Comparison of ENCODE assay signal across 23 mouse cellular contexts in the genomic region with DNA sequence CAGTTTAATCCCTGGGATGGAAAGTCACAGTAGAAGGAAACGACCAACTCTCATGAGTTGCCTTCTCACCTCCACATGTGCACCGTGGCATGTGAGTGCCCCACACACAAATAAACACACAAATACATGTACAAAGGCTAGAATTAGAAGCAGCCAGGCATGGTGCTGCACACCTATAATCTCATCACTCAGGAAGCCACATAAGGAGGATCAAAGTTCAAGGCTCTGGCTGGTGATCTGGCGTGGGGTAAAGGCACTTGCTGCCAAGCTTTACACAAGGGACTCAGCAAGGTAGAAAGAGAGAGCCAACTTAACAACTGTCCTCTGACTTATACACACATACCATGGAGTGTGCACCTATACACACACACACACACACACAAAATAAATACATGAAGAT.
"Had no signal": no experiment of that assay in that cellular context is flagged by ENCODE, and none has a peak within 500 bp of the region (broad histone marks: within the 10 kb centered on the region; RNA-seq: fewer than 3 reads in every experiment).

No protein-coding gene starts in this region.

- H3K9me3 ChIP-seq: heart, embryonic 13.5 days; heart, embryonic 15.5 days; hindbrain, embryonic 13.5 days; hindbrain, embryonic 15.5 days; limb, embryonic 13.5 days; limb, embryonic 15.5 days; liver, embryonic 12.5 days had no signal

- H3K4me2 ChIP-seq: heart, embryonic 11.5 days; heart, embryonic 13.5 days; heart, embryonic 15.5 days; hindbrain, embryonic 13.5 days; hindbrain, embryonic 15.5 days; limb, embryonic 13.5 days; limb, embryonic 15.5 days; liver, embryonic 12.5 days had no signal

- H3K36me3 ChIP-seq: heart, embryonic 15.5 days; hindbrain, embryonic 15.5 days; liver, embryonic 12.5 days had no signal

- DNase-seq: forebrain, postnatal 0 days; gastrocnemius, postnatal 14 days; gastrocnemius, postnatal 36 days; heart, adult 11 months; heart, adult 2 months; heart, postnatal 14 days; heart, postnatal 36 days; kidney, adult 18-20 months; kidney, postnatal 10 days; layer of hippocampus, adult 9-11 months; layer of hippocampus, postnatal 36 days; left cerebral cortex, postnatal 4 days had no signal

- H3K27me3 ChIP-seq: heart, embryonic 13.5 days; heart, embryonic 15.5 days; hindbrain, embryonic 13.5 days; hindbrain, embryonic 15.5 days; limb, embryonic 13.5 days; limb, embryonic 15.5 days; liver, embryonic 12.5 days had no signal

- H3K4me3 ChIP-seq: heart, adult 2 months; heart, embryonic 13.5 days; heart, embryonic 15.5 days; hindbrain, embryonic 13.5 days; hindbrain, embryonic 15.5 days; limb, embryonic 13.5 days; limb, embryonic 15.5 days; liver, embryonic 12.5 days had no signal

- H3K9ac ChIP-seq: forebrain, postnatal 0 days; heart, embryonic 15.5 days; hindbrain, embryonic 13.5 days; hindbrain, embryonic 15.5 days; limb, embryonic 13.5 days; limb, embryonic 15.5 days; liver, embryonic 12.5 days; liver, embryonic 14.5 days had no signal

- H3K27ac ChIP-seq: heart, adult 2 months; heart, embryonic 15.5 days; hindbrain, embryonic 13.5 days; hindbrain, embryonic 15.5 days; hindbrain, postnatal 0 days; limb, embryonic 13.5 days; limb, embryonic 15.5 days; liver, embryonic 12.5 days; liver, embryonic 14.5 days had no signal

- ATAC-seq: forebrain, postnatal 0 days; hindbrain, postnatal 0 days; intestine, embryonic 16.5 days; liver, embryonic 12.5 days had no signal
